Mouse (Mus musculus): ENCODE measurements at regions not wholly inside any gene's neighbourhood (a gene's known extent, or its start where the extent isn't known, plus 50 kb on each side); places are given as distances from the start of the nearest gene placed in this dataset.

DNA sequence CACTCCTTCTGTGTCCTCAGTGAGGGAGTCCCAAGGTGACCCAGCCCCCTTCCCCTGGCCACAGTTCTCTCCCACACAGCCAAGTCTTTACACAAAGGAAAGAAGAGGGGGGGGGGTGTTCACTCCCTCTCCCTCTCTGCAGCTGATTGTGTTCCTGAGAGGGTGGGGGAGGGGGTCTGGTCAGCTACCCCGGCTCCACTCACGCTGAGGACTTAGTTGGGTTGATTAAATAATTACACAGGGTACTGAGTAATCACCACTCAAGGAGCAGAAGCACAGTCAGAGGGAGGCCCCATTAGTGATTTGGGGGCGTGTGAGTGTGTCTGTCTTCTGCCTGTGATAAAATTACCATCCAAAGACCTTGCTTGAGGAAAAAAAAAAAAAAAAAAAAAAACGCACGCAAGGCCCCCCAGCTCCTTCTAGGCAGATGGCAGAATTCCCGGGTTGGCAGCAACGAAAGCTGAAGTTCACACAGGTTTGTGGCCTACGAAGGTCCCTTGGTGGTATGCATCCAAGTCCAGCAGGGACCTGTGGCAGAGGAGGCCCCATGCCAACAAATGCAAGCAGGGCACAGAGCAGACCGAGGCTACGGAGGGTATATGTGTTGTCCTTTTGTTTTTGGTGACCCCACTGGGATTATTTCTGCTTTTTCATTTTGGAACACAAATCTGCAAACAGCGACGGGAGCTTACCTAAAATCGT is 55.3 kb upstream of the Top1 start:
- TF ChIP-seq CTCF (IDR thresholded peaks at IDR 0.05; ENCODE audit: low read depth, low read length): no peak
- no peak for TF ChIP-seq POLR2A (IDR thresholded peaks at IDR 0.05; ENCODE audit: extremely low read depth, insufficient read depth, low read length)
